Mouse (Mus musculus) limb, embryonic 11.5 days (tissue): ENCODE results near the gene Ano10. TPM values are rescaled to one million over a fixed set of nuclear protein-coding genes. Genes with fewer than 3 reads are reported as not detected.
"Not testable (repeated sequence)": the region's sequence is repeated elsewhere in the genome, so short reads cannot be mapped to it uniquely, and the experiment has no call there.

Experiments
- ATAC-seq: fragments of 200-750 bp; cut with Nextera tagmentation; 2 replicates; pipeline ENCODE4 v1.8.0; 2017; ENCODE audit warnings: low read depth; ENCODE audit not compliant: insufficient number of reproducible peaks, low FRiP score, low TSS enrichment
- DNase-seq: peaks from one replicate; pipeline ENCODE4 v3.0.0-alpha.2; 2015; ENCODE audit warnings: low spot score
- H3K27ac ChIP-seq: fragments of 300-500 bp; sonication (generic); replicated peaks from 2 replicates; pipeline ENCODE4 v1.5.1; 2014; ENCODE audit warnings: low read depth, mild to moderate bottlenecking, low read length
- H3K27me3 ChIP-seq: fragments of 300-500 bp; sonication (generic); 2 replicates; pipeline ENCODE4 v1.6.1; 2014; ENCODE audit warnings: mild to moderate bottlenecking, low read length, mixed read lengths; ENCODE audit not compliant: control insufficient read depth, insufficient read depth
- H3K36me3 ChIP-seq: fragments of 300-500 bp; sonication (generic); 2 replicates; pipeline ENCODE4 v1.6.1; 2014; ENCODE audit warnings: mild to moderate bottlenecking, low read length, moderate library complexity, mixed read lengths; ENCODE audit not compliant: control insufficient read depth, insufficient read depth
- H3K4me1 ChIP-seq: fragments of 300-500 bp; sonication (generic); 2 replicates; pipeline ENCODE4 v1.6.1; 2014; ENCODE audit warnings: low read length, mixed read lengths; ENCODE audit not compliant: control insufficient read depth, insufficient read depth
- H3K4me2 ChIP-seq: fragments of 300-500 bp; sonication (generic); 2 replicates; pipeline ENCODE4 v1.6.1; 2014; ENCODE audit warnings: low read depth, mild to moderate bottlenecking, moderate library complexity; ENCODE audit not compliant: severe bottlenecking
- H3K4me3 ChIP-seq: fragments of 300-500 bp; sonication (generic); 2 replicates; pipeline ENCODE4 v1.5.1; 2014; ENCODE audit warnings: low read depth, low read length
- H3K9ac ChIP-seq: fragments of 300-500 bp; sonication (generic); 2 replicates; pipeline ENCODE4 v1.6.1; 2014; ENCODE audit warnings: mild to moderate bottlenecking, low read length
- H3K9me3 ChIP-seq: fragments of 300-500 bp; sonication (generic); 2 replicates; pipeline ENCODE4 v1.6.1; 2016; ENCODE audit warnings: low read length; ENCODE audit not compliant: control insufficient read depth
- WGBS: fragments of 180-500 bp; shearing (Covaris S2); extraction: QIAGEN DNeasy Blood & Tissue Kit; methylation state at CpG from one replicate; pipeline ENCODE4 v1.1.7; 2014; 5-methylcytosine and 5-hydroxymethylcytosine counted together
- polyA plus RNA-seq: library from polyadenylated mRNA; unstranded; fragments of >200 nt; fragmentation: Nextera tagmentation; extraction: Ambion mirVana; gene quantifications from 2 replicates; pipeline ENCODE4 v1.2.1, GENCODE M21; 2014

The Ano10 gene
- polyA plus RNA-seq, 1 experiment from 2014 or later: 26.8 TPM

- not testable (repeated sequence) for H3K4me2 ChIP-seq, H3K36me3 ChIP-seq, DNase-seq, H3K9me3 ChIP-seq, ATAC-seq, H3K27ac ChIP-seq, H3K27me3 ChIP-seq, H3K4me1 ChIP-seq, H3K9ac ChIP-seq, H3K4me3 ChIP-seq
- WGBS: 93% methylated on average over 5 of the region's 5 CpGs
These were observed 126.5 kb downstream of the Ano10 start for GRCm38 (mm10) chr9:122167719-122168118.

GRCm38 (mm10) chr9:122164535-122164934, 129.7 kb downstream of the Ano10 start:
- H3K27me3 ChIP-seq: no peaks in the 10 kb centered on the region
- ATAC-seq (no peak), DNase-seq (no peak)
- H3K4me2 ChIP-seq: no peak overlapping the region
- H3K4me1 ChIP-seq: no peaks in the 10 kb centered on the region
- H3K4me3 ChIP-seq: no peak overlapping the region
- WGBS: 95% methylated on average over 4 of the region's 4 CpGs
- H3K27ac ChIP-seq: no peak overlapping the region
- no peaks in the 10 kb centered on the region for H3K9me3 ChIP-seq
- H3K36me3 ChIP-seq: peaks cover 4% of the 10 kb centered on the region
- H3K9ac ChIP-seq: no peak overlapping the region

GRCm38 (mm10) chr9:122157079-122157441, 137.2 kb downstream of the Ano10 start:
- no peak for ATAC-seq
- Histone ChIP-seq H3K27me3 (no peaks in the 10 kb centered on the region), H3K36me3 (peaks cover 2% of the 10 kb centered on the region; the same call in 1 of the 2 replicates), H3K27ac (no peak overlapping the region), H3K9ac (no peak overlapping the region), H3K4me3 (no peak overlapping the region), H3K4me2 (no peak overlapping the region), H3K4me1 (no peaks in the 10 kb centered on the region), H3K9me3 (no peaks in the 10 kb centered on the region)
- no peak for DNase-seq
- WGBS: 94% methylated on average over 14 of the region's 14 CpGs

- no peaks in the 10 kb centered on the region for H3K9me3 ChIP-seq
- no peak overlapping the region for H3K9ac ChIP-seq
- H3K4me2 ChIP-seq: no peak overlapping the region
- H3K4me1 ChIP-seq: no peaks in the 10 kb centered on the region
- H3K27ac ChIP-seq: no peak overlapping the region
- H3K36me3 ChIP-seq: peaks cover 2% of the 10 kb centered on the region; the same call in 1 of the 2 replicates
- H3K4me3 ChIP-seq: no peak overlapping the region
- no peaks in the 10 kb centered on the region for H3K27me3 ChIP-seq
- DNase-seq (no peak), ATAC-seq (no peak)
- WGBS: 90% methylated on average over 5 of the region's 5 CpGs
These were observed 137.7 kb downstream of the Ano10 start for GRCm38 (mm10) chr9:122156389-122157078.

- ATAC-seq (no peak), DNase-seq (no peak)
- Histone ChIP-seq H3K4me2 (no peak overlapping the region), H3K27me3 (no peaks in the 10 kb centered on the region), H3K4me3 (no peak overlapping the region), H3K27ac (no peak overlapping the region), H3K9ac (no peak overlapping the region), H3K4me1 (no peaks in the 10 kb centered on the region), H3K9me3 (no peaks in the 10 kb centered on the region), H3K36me3 (peaks cover 2% of the 10 kb centered on the region; the same call in 1 of the 2 replicates)
- 90% methylated on average over 1 of the region's 1 CpGs for WGBS
These were observed 139.0 kb downstream of the Ano10 start for GRCm38 (mm10) chr9:122155193-122155592.

GRCm38 (mm10) chr9:122153436-122153835, 140.8 kb downstream of the Ano10 start:
- 89% methylated on average over 3 of the region's 3 CpGs for WGBS
- H3K4me1 ChIP-seq: no peaks in the 10 kb centered on the region
- no peak overlapping the region for H3K9ac ChIP-seq
- no peaks in the 10 kb centered on the region for H3K9me3 ChIP-seq
- no peak overlapping the region for H3K4me2 ChIP-seq
- H3K36me3 ChIP-seq: peaks cover 2% of the 10 kb centered on the region; the same call in 1 of the 2 replicates
- ATAC-seq (no peak), DNase-seq (no peak)
- H3K27ac ChIP-seq: no peak overlapping the region
- no peak overlapping the region for H3K4me3 ChIP-seq
- no peaks in the 10 kb centered on the region for H3K27me3 ChIP-seq

GRCm38 (mm10) chr9:122152501-122152900, 141.7 kb downstream of the Ano10 start:
- Histone ChIP-seq H3K9ac (no peak overlapping the region), H3K27me3 (no peaks in the 10 kb centered on the region), H3K9me3 (no peaks in the 10 kb centered on the region), H3K4me2 (no peak overlapping the region), H3K4me1 (no peaks in the 10 kb centered on the region), H3K36me3 (peaks cover 2% of the 10 kb centered on the region; the same call in 1 of the 2 replicates), H3K27ac (no peak overlapping the region), H3K4me3 (no peak overlapping the region)
- ATAC-seq (no peak), DNase-seq (no peak)
- WGBS: 82% methylated on average over 1 of the region's 1 CpGs

- DNase-seq: no peak
- WGBS: 93% methylated on average over 4 of the region's 4 CpGs
- Histone ChIP-seq H3K9ac (no peak overlapping the region), H3K9me3 (no peaks in the 10 kb centered on the region), H3K4me1 (no peaks in the 10 kb centered on the region), H3K27ac (no peak overlapping the region), H3K36me3 (no peaks in the 10 kb centered on the region; the same call in 1 of the 2 replicates), H3K4me3 (no peak overlapping the region), H3K27me3 (no peaks in the 10 kb centered on the region), H3K4me2 (no peak overlapping the region)
- ATAC-seq: no peak
These were observed 142.2 kb downstream of the Ano10 start for GRCm38 (mm10) chr9:122152063-122152462.
